In the genomic region with DNA sequence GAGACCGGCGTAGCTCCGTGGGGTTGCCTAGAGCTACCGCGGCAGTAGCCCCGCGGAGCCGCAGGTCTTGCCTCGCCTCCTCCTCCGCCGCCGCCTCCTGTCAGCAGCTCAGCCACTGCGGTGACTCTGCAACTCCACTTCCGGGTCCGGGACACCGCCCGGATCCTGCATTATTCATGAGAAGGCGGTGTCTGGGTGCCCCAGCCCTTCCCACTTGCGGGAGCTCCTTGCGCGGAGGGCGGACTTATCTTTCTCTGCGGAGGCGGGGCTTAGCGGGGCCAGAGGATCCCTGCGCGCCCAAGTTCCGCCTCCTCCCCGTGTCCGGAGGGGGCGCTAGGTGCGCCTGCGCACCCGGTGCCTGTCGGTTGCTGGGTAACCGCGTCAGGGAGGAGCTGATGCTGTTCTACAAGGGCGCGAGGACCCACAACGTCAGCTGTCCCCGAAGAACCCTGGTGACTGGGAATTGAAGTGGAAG, we compare ENCODE assay signal across 8 mouse cellular contexts. TPM values are rescaled to one million over a fixed set of nuclear protein-coding genes. Genes with fewer than 3 reads are reported as not detected.
DNase-seq lines count a peak whose midpoint lies in the region; ATAC-seq and TF ChIP-seq lines count a peak whose summit lies in the region.

A gene (minus strand): TSS at position 128 of the 475 bp plus-strand sequence.
A gene (plus strand): TSS at position 365 of the 475 bp plus-strand sequence.

- H3K27ac ChIP-seq in MEL (ENCODE audit: control insufficient read depth, low read depth, low read length) = no peak within 1 kb of the TSS
- H3K27ac ChIP-seq in cerebellum, adult 2 months (ENCODE audit: insufficient read depth, low read length) = peak within 1 kb of the TSS; percentile 76
- peak within 1 kb of the TSS; percentile 96 for H3K27ac ChIP-seq in forebrain, postnatal 0 days (ENCODE audit: low read depth, low read length)
- H3K27ac ChIP-seq in lung, embryonic 15.5 days = peak within 1 kb of the TSS; percentile 46

- peaks cover 3 to 7% of the 10 kb centered on the region in 2 experiments; a peak in 3 of 4 replicates for H3K27me3 ChIP-seq in MEL (ENCODE audit: control insufficient read depth in 1 of 2, insufficient read depth in 2 of 2, low read length in 2 of 2)
- H3K27me3 ChIP-seq in cerebellum, adult 2 months (ENCODE audit: control insufficient read depth, insufficient read depth, low read length) = no peaks in the 10 kb centered on the region
- H3K27me3 ChIP-seq in forebrain, postnatal 0 days (ENCODE audit: insufficient read depth, low read length) = no peaks in the 10 kb centered on the region
- peaks cover 4% of the 10 kb centered on the region; the same call in 1 of the 2 replicates for H3K27me3 ChIP-seq in lung, embryonic 15.5 days

- DNase-seq in MEL (ENCODE audit: low read depth, low spot score) = peak; percentile 98
- DNase-seq in cerebellum, adult 2 months = peak; percentile 99 to 100
- peak; percentile 99 for DNase-seq in forebrain, postnatal 0 days
- peak; percentile 99 for DNase-seq in heart, postnatal 4 days
- peak; percentile 98 to 99 for DNase-seq in layer of hippocampus, adult 8-10 months (ENCODE audit: low spot score in 2 of 2)
- DNase-seq in ovary, adult 18-20 months (ENCODE audit: low spot score) = peak; percentile 99
- peak; percentile 98 for DNase-seq in thymus, postnatal 0 days (ENCODE audit: low spot score)

- no peak for TF ChIP-seq EP300 in MEL (IDR thresholded peaks at IDR 0.05; ENCODE audit: low read depth in 1 of 2, low read length in 2 of 2)

- peak within 1 kb of the TSS; percentile 58 for H3K4me2 ChIP-seq in forebrain, postnatal 0 days (ENCODE audit: low read depth)
- H3K4me2 ChIP-seq in lung, embryonic 15.5 days = peak within 1 kb of the TSS; percentile 97

- peak; percentile 98 for ATAC-seq in forebrain, postnatal 0 days
- peak; percentile 98 for ATAC-seq in lung, embryonic 15.5 days (ENCODE audit: borderline replicate concordance, extremely low read depth, low FRiP score, low TSS enrichment)

- H3K9me3 ChIP-seq in MEL (replicated peaks; ENCODE audit: insufficient read depth, low read length) = no peaks in the 10 kb centered on the region
- H3K9me3 ChIP-seq in forebrain, postnatal 0 days (ENCODE audit: low read length) = no peaks in the 10 kb centered on the region
- H3K9me3 ChIP-seq in lung, embryonic 15.5 days = no peaks in the 10 kb centered on the region

- peaks cover 0 to 2% of the 10 kb centered on the region in 2 experiments; a peak in 1 of 4 replicates for H3K36me3 ChIP-seq in MEL (ENCODE audit: control insufficient read depth in 1 of 2, insufficient read depth in 2 of 2, low read length in 2 of 2)
- H3K36me3 ChIP-seq in forebrain, postnatal 0 days (ENCODE audit: insufficient read depth) = no peaks in the 10 kb centered on the region
- H3K36me3 ChIP-seq in lung, embryonic 15.5 days = no peaks in the 10 kb centered on the region

- peak in 1 of 3 experiments; percentile 29; a peak in 1 of 6 replicates for TF ChIP-seq CTCF in MEL (IDR thresholded peaks at IDR 0.05 in 2 of 3, conservative IDR thresholded peaks at IDR 0.05 in 1 of 3; ENCODE audit: control insufficient read depth in 1 of 3, insufficient read depth in 1 of 3, low read depth in 2 of 3, low read length in 3 of 3, poor library complexity in 1 of 3, severe bottlenecking in 1 of 3)
- TF ChIP-seq CTCF in cerebellum, adult 2 months (IDR thresholded peaks at IDR 0.05; ENCODE audit: borderline replicate concordance, insufficient read depth, low read depth, low read length) = peak; percentile 44; the same call in 1 of the 2 replicates
- TF ChIP-seq CTCF in forebrain, postnatal 0 days (IDR thresholded peaks at IDR 0.05; ENCODE audit: low read depth) = peak; percentile 74

- peak; percentile 20 to 52; a peak in 1 of 4 replicates for TF ChIP-seq POLR2A in MEL (IDR thresholded peaks at IDR 0.05; ENCODE audit: control insufficient read depth in 1 of 2, insufficient read depth in 1 of 2, low read depth in 1 of 2, low read length in 2 of 2, poor library complexity in 1 of 2)
- TF ChIP-seq POLR2A in cerebellum, adult 2 months (IDR thresholded peaks at IDR 0.05; ENCODE audit: borderline replicate concordance, insufficient read depth, low read length) = peak; percentile 86

- peak within 1 kb of the TSS; percentile 68 for H3K9ac ChIP-seq in MEL (ENCODE audit: control insufficient read depth, low read depth, low read length, poor library complexity, severe bottlenecking)
- peak within 1 kb of the TSS; percentile 94 for H3K9ac ChIP-seq in forebrain, postnatal 0 days
- H3K9ac ChIP-seq in lung, embryonic 15.5 days = peak within 1 kb of the TSS; percentile 65

- peaks cover 0 to 7% of the 10 kb centered on the region in 2 experiments; a peak in 2 of 4 replicates for H3K4me1 ChIP-seq in MEL (ENCODE audit: control insufficient read depth in 1 of 2, insufficient read depth in 2 of 2, low read length in 2 of 2)
- peaks cover 15% of the 10 kb centered on the region for H3K4me1 ChIP-seq in cerebellum, adult 2 months (ENCODE audit: control insufficient read depth, insufficient read depth, low read length)
- peaks cover 27% of the 10 kb centered on the region for H3K4me1 ChIP-seq in forebrain, postnatal 0 days (ENCODE audit: insufficient read depth)
- H3K4me1 ChIP-seq in lung, embryonic 15.5 days = peaks cover 16% of the 10 kb centered on the region

- under 1% methylated on average over 41 of the region's 41 CpGs for WGBS in cerebellum, adult 2 months
- WGBS in forebrain, postnatal 0 days = 2% methylated on average over 41 of the region's 41 CpGs
- WGBS in lung, embryonic 15.5 days = under 1% methylated on average over 41 of the region's 41 CpGs

- H3K79me2 ChIP-seq in MEL (ENCODE audit: control insufficient read depth, insufficient read depth, low read length, poor library complexity) = no peaks in the 10 kb centered on the region

- TF ChIP-seq RAD21 in MEL (IDR thresholded peaks at IDR 0.05; ENCODE audit: low read depth, low read length) = no peak

- peak within 1 kb of the TSS; percentile 57 to 68 for H3K4me3 ChIP-seq in MEL (ENCODE audit: control insufficient read depth in 1 of 2, insufficient read depth in 1 of 2, low read depth in 2 of 2, low read length in 2 of 2)
- H3K4me3 ChIP-seq in cerebellum, adult 2 months (replicated peaks; ENCODE audit: insufficient read depth, low read depth, low read length) = peak within 1 kb of the TSS; percentile 75
- peak within 1 kb of the TSS; percentile 90 for H3K4me3 ChIP-seq in forebrain, postnatal 0 days (ENCODE audit: low read depth, low read length)
- H3K4me3 ChIP-seq in lung, embryonic 15.5 days = peak within 1 kb of the TSS; percentile 84

TF ChIP-seq in MEL, 35 proteins besides CTCF, POLR2A, EP300 and RAD21 (continues in another document):
- no peak for TF ChIP-seq POLR2AphosphoS5 (IDR thresholded peaks at IDR 0.05; ENCODE audit: borderline replicate concordance, low read depth, low read length)
- TF ChIP-seq ZNF384 (IDR thresholded peaks at IDR 0.05; ENCODE audit: low read depth, low read length) = no peak
- TF ChIP-seq ELF1 (IDR thresholded peaks at IDR 0.05; ENCODE audit: low read depth, low read length) = peak; percentile 98
- no peak for TF ChIP-seq TAL1 (IDR thresholded peaks at IDR 0.05; ENCODE audit: low read length)
- TF ChIP-seq TCF12 (IDR thresholded peaks at IDR 0.05; ENCODE audit: low read depth, low read length) = 0 out of 2 replicates have a peak, but pooled peaks have one; percentile 28
- TF ChIP-seq ZMIZ1 (IDR thresholded peaks at IDR 0.05; ENCODE audit: low read depth, low read length) = no peak
- no peak for TF ChIP-seq MAZ (IDR thresholded peaks at IDR 0.05; ENCODE audit: low read depth, low read length)
- TF ChIP-seq MXI1 (IDR thresholded peaks at IDR 0.05; ENCODE audit: low read depth, low read length) = peak; percentile 55
- peak; percentile 67 for TF ChIP-seq SIN3A (IDR thresholded peaks at IDR 0.05; ENCODE audit: low read length)
- TF ChIP-seq POLR2AphosphoS2 (IDR thresholded peaks at IDR 0.05; ENCODE audit: low read length) = no peak
- TF ChIP-seq RCOR1 (IDR thresholded peaks at IDR 0.05; ENCODE audit: low read depth, low read length) = no peak
- no peak for TF ChIP-seq TBP (IDR thresholded peaks at IDR 0.05; ENCODE audit: low read depth, low read length)
- TF ChIP-seq CHD1 (IDR thresholded peaks at IDR 0.05; ENCODE audit: low read depth, low read length) = no peak
- no peak for TF ChIP-seq GABPA (IDR thresholded peaks at IDR 0.05; ENCODE audit: low read depth, low read length)
- no peak for TF ChIP-seq MEF2A (IDR thresholded peaks at IDR 0.05; ENCODE audit: extremely low read depth, insufficient replicate concordance, low read depth, low read length, poor library complexity, severe bottlenecking)
- TF ChIP-seq MYB (IDR thresholded peaks at IDR 0.05; ENCODE audit: low read depth, low read length) = no peak
- no peak for TF ChIP-seq SMC3 (IDR thresholded peaks at IDR 0.05; ENCODE audit: low read depth, low read length)
- no peak for TF ChIP-seq E2F4 (IDR thresholded peaks at IDR 0.05; ENCODE audit: borderline replicate concordance, low read depth, low read length)

RNA-seq across cellular contexts. Expression of the first gene that starts in this region (rescaled TPM):
- total RNA-seq in MEL (2012; rRNA removed) = 0.85 and 1.5 TPM in 2 replicates
- 1 to 10 TPM in 1 of 2 experiments, not detected in 1; 3.8 TPM for polyA plus RNA-seq in MEL (2012; ENCODE audit: insufficient read depth in 1 of 2, insufficient read length in 2 of 2, low read depth in 1 of 2, low replicate concordance in 2 of 2, missing spikeins in 1 of 2)
- 137 and 147 TPM in 2 replicates for polyA plus RNA-seq in cerebellum, adult 2 months (2012; rRNA removed)
- total RNA-seq in forebrain, postnatal 0 days (2014; rRNA removed) = 76.6 and 95.8 TPM in 2 replicates
- polyA plus RNA-seq in forebrain, postnatal 0 days (2015; fragmentation: Nextera tagmentation; extraction: Ambion mirVana) = 13.8 and 18.6 TPM in 2 replicates
- 10 to 100 TPM; 15.3 to 15.5 TPM for total RNA-seq in heart, postnatal 4 days (2021)
- 100 to 1,000 TPM; 152 to 178 (median 165) TPM for total RNA-seq in layer of hippocampus, adult 8-10 months (2022)
- 2.0 and 2.2 TPM in 2 replicates for polyA plus RNA-seq in lung, embryonic 15.5 days (2015; fragmentation: Nextera tagmentation; extraction: Ambion mirVana)
- polyA plus RNA-seq in thymus, postnatal 0 days (2015; fragmentation: Nextera tagmentation; extraction: Ambion mirVana) = 1.6 and 2.7 TPM in 2 replicates

RNA-seq across cellular contexts. Expression of the second gene that starts in this region (rescaled TPM):
- not detected in 2 replicates for total RNA-seq in MEL (2012; rRNA removed)
- not detected for polyA plus RNA-seq in MEL (2012; ENCODE audit: insufficient read depth in 1 of 2, insufficient read length in 2 of 2, low read depth in 1 of 2, low replicate concordance in 2 of 2, missing spikeins in 1 of 2)
- polyA plus RNA-seq in cerebellum, adult 2 months (2012; rRNA removed) = 8.1 and 9.3 TPM in 2 replicates
- total RNA-seq in forebrain, postnatal 0 days (2014; rRNA removed) = 2.2 and 4.9 TPM in 2 replicates
- polyA plus RNA-seq in forebrain, postnatal 0 days (2015; fragmentation: Nextera tagmentation; extraction: Ambion mirVana) = 2.7 and 2.8 TPM in 2 replicates
- total RNA-seq in heart, postnatal 4 days (2021) = 1 to 10 TPM; 1.3 to 1.7 TPM
- total RNA-seq in layer of hippocampus, adult 8-10 months (2022) = 1 to 10 TPM; 3.6 to 8.4 (median 5.9) TPM
- 2.9 and 3.3 TPM in 2 replicates for polyA plus RNA-seq in lung, embryonic 15.5 days (2015; fragmentation: Nextera tagmentation; extraction: Ambion mirVana)
- 0.60 and 0.91 TPM in 2 replicates for polyA plus RNA-seq in thymus, postnatal 0 days (2015; fragmentation: Nextera tagmentation; extraction: Ambion mirVana)
